Mouse (Mus musculus): ENCODE measurements at regions not wholly inside any gene's neighbourhood (a gene's known extent, or its start where the extent isn't known, plus 50 kb on each side); places are given as distances from the start of the nearest gene placed in this dataset.

DNA sequence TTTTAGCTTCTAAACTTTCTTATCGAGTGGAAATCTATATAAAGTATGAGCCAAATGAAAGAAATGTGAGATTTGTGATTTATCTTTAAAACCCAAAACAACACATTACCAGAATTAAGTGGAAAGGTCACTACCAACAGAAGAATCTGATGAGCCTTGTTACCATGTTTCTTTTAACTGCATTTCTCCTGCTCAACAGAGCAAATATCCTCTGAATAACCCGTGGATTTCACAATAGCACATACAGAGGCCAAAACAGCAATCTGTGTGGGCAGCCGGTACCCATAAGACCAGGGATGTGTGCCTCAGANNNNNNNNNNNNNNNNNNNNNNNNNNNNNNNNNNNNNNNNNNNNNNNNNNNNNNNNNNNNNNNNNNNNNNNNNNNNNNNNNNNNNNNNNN, 85.3 kb downstream of the 4930444P10Rik start:
- DNase-seq (ENCODE audit: low spot score in 2 of 2), result no peak

DNA sequence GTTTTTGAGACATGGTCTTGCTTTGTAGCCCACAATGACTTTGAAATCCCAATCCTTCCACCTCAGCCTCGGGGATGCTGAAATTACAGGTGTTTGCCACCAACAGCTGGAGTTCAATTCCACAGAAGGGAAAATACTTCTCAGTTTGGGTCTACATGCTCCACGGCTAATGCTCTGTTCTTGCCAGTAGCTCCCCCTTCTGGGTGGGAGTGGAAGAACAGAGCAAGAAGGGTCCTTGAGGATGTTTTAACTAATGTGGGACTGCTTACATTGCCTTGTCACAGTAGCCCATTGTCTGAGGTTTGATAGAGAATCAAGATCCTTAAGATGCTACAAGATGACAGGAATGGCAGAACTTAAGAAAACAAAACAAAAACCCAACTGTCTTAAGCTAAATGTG, 86.2 kb downstream of the 4930444P10Rik start:
- DNase-seq (ENCODE audit: low spot score in 2 of 2), result no peak

DNA sequence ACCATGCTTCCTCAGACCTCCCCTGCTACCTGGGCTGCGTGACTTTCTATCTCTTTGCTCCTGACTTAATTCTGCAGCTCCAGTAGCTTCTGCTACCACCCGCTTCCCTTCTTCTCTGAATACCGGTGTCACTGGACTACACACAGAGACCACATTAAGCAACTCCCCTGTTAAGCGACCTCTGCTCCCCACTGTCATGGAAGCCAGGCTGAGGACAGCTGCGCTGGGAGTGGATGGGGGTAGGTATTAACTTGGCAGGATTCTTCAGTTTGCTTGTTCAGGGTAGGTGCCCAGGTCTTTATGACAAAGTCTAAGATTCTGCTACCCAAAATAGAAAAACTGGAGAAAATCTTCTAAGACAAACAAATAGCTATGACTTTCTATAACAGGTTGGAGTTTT, 96.0 kb downstream of the 4930444P10Rik start:
- DNase-seq (ENCODE audit: low spot score in 2 of 2), result no peak

DNA sequence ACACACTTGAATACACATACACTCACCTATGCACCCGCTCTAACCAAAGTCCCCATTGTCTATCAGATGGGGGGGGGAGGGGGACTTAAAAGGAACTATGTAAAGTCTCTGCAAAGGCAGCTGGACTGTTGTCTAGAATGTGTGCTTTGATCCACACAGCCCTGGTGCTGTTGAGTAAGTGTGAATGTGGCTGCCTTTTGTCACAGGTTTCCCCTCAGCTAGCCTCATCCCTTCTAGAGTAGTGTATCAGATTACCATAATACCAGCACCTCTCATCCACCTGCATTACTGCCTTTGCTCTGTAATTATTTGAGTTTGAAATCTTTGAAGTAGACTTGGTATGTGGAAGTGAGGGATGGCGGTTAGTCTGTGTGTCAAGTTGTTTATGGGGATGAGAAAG, 96.8 kb downstream of the 4930444P10Rik start:
- no peak for DNase-seq (ENCODE audit: low spot score in 2 of 2)

DNA sequence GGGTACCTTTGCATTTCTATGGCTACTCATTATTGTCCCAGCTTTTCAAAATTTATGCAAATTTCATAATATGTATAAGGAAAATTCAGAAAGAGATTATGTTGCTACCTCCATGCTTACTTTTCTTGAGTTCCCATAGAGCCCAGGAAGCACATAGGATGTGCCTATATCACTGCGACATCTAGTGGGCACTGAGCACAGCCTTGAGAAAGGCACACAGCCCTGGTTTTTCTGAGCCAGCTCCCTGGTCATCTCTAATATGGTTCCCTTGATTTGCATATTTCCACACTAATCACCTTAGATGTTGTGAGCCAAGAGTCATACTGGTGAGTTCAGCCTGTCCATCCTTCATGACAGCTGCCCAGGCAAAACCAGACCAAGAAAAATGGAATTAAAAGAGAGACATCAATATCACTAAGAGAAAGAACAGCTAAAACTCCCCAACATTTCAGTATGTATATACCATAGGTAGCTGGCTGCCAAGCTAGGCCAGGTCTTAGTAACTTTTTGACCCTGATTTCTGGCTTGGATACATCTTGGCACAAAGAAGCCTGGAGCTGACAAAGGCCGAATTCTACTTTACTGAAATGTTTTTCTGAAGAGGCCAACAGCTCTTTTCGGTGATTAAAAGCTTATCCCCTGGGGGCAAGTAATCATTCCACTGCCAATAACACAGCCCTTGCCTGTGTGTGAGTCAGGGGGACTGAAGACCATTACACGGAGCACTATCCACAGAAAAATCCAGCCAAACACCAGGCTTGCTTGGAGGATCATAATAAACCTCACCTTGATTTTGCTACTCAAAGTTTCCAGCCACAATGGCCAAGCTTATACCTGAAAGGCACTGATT, 99.3 kb downstream of the 4930444P10Rik start:
- DNase-seq (ENCODE audit: low spot score in 2 of 2), result peak in 1 of 2 experiments; percentile 5

DNA sequence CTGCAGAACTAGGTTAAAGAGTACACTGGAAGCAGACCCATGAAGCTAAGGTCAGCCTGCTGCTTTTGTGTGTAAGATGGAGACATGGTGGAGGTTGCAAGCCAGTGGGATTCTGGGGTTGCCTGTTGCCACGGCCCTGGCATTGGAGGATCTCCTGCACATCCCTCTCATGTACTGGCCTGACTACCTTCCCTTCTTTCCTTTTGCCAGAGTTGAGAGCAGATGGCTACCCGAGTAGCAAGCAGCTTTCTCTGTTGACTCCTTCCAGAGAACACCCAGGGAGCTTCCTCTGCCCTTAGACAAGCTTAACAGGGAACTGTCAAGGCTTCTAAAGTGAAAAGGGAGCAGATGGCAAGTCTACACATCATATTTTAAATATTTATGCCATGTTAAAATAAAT, 102.1 kb downstream of the 4930444P10Rik start:
- DNase-seq (ENCODE audit: low spot score in 2 of 2), result no peak

DNA sequence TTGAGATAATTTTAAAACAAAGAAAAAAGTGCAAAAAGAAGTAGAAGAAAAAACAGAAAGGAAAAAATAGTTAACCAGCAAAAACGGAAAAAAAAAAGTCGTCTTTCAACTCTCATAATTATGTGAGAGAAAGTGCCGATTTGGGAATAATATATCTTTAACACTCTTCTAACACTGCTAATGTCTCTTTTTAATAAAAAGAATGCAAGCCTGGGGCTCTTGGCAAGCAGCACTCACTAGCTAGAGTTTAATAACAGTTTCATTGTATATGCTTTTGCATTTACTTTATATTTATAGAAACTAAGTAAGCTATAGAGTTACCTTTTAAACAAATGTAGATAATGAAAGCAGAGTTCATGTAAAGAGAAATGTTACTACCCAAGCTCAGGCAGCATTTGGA, 107.5 kb downstream of the 4930444P10Rik start:
- DNase-seq (ENCODE audit: low spot score in 2 of 2), result no peak

DNA sequence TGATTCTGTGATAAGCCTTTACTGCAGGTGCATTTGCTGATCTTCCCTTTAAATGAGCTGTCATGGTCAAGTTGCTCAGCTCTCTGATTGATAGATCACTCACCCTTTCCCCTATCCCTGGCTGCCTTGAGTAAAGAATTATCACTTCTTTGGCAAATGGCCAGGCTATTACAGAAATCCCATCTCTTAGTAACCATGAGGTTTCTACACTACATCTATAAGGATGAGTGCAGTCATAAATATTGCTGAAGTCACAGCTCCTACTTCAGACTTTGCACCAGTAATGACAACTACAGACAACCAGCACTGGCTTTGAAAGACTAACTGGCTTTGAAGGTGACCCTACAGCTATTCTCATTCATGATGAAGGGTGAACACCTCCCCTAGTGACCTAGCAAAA, 113.8 kb downstream of the 4930444P10Rik start:
- no peak for DNase-seq (ENCODE audit: low spot score in 2 of 2)

DNA sequence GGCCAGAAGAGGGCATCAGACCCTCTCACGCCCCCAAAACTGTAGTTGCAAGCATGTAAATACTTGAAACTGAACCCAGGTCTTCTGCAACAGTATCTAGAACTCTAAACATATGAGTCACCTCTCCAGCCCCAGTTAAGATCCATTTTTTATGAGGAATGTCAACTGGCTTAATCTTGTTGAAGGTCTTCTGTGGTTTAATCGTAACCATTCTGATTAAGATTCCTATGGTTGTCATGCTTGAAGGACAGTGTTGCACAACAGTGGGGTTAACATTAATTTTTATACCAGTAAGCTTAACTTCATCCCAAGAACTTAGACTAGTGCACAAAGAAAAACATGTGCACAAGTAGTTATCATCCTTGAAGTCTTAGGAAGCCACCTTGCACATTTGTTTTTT, 133.5 kb downstream of the 4930444P10Rik start:
- no peak for DNase-seq (ENCODE audit: low spot score in 2 of 2)

DNA sequence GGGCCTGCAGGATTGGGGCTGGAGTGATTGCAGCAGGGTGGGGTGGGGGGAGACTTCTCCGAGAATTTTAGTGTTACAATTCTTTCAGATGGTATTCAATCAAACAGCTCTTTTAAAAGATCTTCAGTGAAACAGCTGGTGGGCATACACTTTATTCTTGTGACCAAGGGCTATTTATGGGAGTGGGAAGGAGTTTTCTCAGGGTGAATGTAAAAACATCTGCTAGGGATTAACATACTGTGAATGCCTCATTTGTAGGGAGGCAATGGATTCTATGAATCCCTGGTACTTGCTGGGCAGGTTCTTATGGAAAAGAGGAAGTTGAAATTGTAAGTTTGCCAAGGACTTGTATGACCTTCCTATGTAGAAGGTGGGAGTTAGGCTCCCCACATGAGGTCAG, 134.5 kb downstream of the 4930444P10Rik start:
- no peak for DNase-seq (ENCODE audit: low spot score in 2 of 2)

DNA sequence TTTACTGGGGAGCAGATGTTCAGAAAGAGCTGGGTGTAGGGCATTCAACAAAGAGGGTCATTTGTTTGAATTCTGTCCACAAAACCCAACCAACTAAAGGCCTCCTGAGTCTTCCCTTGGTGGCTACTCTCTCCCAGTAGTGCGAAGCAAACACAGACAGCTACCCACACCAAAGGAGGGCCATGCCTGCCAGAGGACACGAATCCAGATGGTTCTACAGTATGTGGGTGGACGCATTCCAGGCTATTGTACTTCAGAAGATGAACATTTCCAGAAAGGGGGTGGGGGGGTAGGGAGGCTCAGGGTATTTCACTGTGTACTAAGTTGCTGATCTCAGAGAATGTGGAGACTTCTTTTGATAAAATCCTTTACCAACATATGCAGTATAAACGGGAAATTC, 149.5 kb downstream of the 4930444P10Rik start:
- DNase-seq (ENCODE audit: low spot score in 2 of 2), result peak in 1 of 2 experiments; percentile 10

DNA sequence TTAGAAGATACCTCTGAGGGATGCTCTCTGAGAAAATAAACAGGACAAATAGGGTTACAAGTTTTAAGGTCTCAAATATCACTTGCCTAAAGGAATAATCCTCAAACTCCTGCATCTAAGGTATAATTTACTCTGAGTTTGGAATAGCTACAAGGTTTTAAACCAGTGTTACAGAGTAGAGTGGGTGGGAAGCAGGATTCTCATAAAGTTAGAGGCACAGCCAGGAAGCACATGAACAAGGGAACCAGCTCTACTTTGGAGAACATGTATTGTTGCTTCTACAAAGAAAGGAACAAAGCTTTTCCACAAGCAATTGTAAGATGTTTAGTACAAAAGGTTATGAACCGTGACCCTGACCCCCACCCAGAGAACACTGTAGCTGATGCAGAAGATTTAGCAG, 150.1 kb downstream of the 4930444P10Rik start:
- no peak for DNase-seq (ENCODE audit: low spot score in 2 of 2)
